Mouse (Mus musculus) embryo, embryonic 11 days (tissue): ENCODE measurements around the gene Olfr446.

Source experiments
- DNase-seq: peaks from one replicate; pipeline ENCODE4 v3.0.0-alpha.2; 2015

The Olfr446 gene

DNA sequence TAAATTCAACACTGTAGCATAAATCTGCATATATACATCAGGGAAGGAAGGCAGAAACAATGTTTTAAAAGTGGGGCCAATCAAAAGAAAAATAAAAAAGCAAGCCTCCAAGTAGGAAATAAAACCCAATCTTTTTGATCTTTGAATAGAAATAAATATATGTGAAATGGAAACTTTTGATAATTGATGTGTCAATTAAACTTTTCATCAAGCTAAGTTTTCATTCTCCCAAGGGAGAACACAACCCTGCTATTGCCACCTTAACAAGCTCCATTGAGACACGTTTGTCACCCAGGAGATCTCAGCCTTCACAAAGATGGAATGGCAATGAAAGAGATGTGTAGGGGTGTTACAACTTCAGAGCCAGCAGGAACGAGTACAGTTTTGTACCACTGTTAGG, at the start of gene Olfr446:
TSS of gene Olfr446 (plus strand) at position 301 of the 400 bp plus-strand sequence.
- no peak for DNase-seq

DNA sequence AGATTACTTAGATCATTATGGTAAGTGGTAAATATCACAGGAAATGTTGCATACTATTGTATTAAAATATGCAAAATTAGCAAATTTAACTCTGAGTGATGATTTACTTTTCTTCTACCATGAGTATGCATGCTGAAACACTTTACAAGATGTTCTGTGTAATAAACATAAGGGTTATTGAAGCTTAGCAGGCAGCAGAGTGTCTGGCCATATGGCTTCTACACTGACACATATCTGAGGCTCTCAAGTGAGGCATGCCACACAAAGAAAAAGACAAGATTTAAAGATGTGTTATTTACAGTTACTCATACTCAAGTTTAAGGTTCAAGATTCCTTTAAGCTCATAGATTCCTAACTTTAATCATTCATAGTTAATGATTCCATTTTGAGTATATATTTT, 44.9 kb upstream of the Olfr446 start:
- no peak for DNase-seq

GRCm38 (mm10) chr6:42890141-42890540, 31.0 kb upstream of the Olfr446 start, which contains the start of gene Olfr448:
Olfr448 (plus strand) TSS chr6:42890441.
- no peak for DNase-seq

DNA sequence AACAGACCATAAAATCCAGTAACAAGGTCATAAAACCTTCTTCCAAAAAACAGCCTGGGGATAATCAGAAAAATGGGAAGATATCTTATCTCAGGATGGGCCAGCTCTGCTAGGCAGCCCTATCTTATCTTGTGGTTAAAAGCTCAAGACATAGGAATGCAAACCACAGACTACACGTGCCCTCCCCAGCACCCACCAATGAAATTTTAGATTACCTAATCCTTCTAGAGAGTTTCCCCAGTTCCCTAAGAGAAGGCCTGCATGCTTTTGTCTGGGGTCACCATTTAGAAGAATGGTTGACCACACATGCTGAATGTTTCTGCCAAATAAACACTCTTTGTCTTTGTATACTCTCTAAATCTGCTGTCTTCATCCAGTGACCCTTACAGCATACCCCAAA, 20.8 kb upstream of the Olfr446 start:
- DNase-seq, result no peak

DNA sequence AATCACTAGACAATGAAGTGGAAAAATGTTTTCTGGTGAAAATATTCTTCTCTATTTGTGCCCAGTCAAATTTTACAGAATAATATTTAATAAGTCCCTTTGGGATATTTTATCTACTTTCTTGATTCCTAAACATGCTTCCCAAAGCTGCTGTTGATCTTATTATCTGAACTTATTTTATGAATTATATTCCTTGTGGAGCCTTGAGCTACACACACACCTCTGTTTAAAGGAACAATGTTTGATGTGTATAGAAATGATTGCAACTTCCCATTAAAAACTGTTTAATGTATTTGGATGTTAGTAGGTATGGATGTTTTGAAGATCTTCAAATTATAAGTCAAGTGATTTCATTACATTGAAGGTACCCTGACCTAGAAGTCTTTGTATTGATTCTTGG, 12.6 kb upstream of the Olfr446 start, which contains the start of gene Olfr447:
TSS of gene Olfr447 (plus strand) at position 301 of the 400 bp plus-strand sequence.
- no peak for DNase-seq

DNA sequence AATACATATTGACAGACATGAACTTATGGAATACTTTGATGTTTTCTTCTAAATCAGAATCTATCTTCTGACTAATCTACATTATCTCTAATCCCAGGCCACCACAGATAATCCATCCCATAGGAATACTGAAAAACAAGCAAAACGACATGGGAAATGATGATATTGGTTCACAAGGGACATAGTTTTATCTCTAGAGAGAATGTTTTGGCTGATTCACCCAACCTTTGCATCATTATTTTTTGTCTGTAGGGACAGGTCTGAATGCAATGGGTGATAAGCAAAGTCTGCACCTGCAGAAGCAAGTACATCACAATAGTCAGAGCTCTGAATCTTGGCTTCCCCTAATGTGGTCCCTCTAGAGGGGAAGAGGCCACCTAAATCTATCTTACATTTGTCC, 27.6 kb downstream of the Olfr446 start, which contains the start of gene Olfr444:
TSS of gene Olfr444 (plus strand) at position 301 of the 400 bp plus-strand sequence.
- DNase-seq, result no peak

DNA sequence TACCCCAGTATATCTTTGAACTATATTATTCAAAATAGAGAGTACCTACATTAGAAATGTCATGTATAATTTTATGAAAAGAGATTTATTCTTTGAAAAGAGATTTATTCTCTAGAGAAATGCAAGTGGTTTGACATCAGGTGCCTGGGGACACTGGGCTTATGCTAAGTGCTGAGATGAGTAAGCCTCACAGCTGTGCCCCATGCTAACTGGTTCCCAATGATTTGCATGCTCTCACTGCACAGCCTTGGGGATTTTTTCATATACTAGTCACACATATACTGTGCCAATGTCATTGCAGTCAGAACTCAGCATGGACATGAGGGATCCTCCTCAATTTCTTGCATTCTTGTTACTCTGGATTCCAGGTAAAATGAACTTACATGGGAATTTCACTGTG, 59.2 kb downstream of the Olfr446 start:
- no peak for DNase-seq
